Mouse (Mus musculus): ENCODE data around the gene Sap25. TPM values are rescaled to one million over a fixed set of nuclear protein-coding genes. Genes with fewer than 3 reads are reported as not detected.

The Sap25 gene
- total RNA-seq, 2 experiments from 2014 or later: 4.1 to 5.4 TPM

DNA sequence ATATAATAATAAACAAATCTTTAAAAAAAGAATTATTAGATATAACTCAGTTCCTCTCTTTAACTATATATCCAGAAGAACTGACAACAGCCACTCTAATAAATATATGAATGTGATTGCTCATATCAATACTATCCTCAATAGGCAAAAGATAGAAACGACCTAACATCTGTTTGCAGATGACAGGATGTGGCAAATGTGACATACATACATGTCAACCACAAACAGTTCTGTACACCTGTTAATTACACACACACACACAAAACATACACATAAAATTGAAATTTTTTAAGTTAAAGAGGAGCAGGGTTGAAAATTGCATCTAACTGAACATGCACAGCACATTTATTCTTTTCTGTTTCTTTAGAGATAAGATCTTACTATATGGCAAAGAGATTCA, 50.7 kb downstream of the Sap25 start:
- DNase-seq (ENCODE audit: low spot score in 2 of 2): no peak

Other genes starting within 250 kb of the Sap25 start
- not detected for gene Zan, start 164.3 kb upstream of the Sap25 start, total RNA-seq (2021)
- 10 to 100 TPM; 23.5 to 24.7 TPM for gene Pop7, start 138.8 kb upstream of the Sap25 start, total RNA-seq (2021)
- gene Gigyf1, start 122.8 kb upstream of the Sap25 start, total RNA-seq (2021): 10 to 100 TPM; 27.6 to 36.4 TPM
- gene Epo, start 108.1 kb upstream of the Sap25 start, total RNA-seq (2021): not detected
- gene Gnb2, start 107.8 kb upstream of the Sap25 start, total RNA-seq (2021): 100 to 1,000 TPM; 517 to 525 TPM
- gene Actl6b, start 87.8 kb upstream of the Sap25 start, total RNA-seq (2021): 1 to 10 TPM; 2.5 to 4.9 TPM
- gene Tfr2, start 71.5 kb upstream of the Sap25 start, total RNA-seq (2021): 1 to 10 TPM; 1.8 to 2.7 TPM
- 10 to 100 TPM; 41.3 to 43.6 TPM for gene Mospd3, start 40.3 kb upstream of the Sap25 start, total RNA-seq (2021)
- 100 to 1,000 TPM; 667 to 880 TPM for gene Pcolce, start 27.6 kb upstream of the Sap25 start, total RNA-seq (2021)
- gene Fbxo24, start 12.3 kb upstream of the Sap25 start, total RNA-seq (2021): 1 to 10 TPM in 1 of 2 experiments, under 1 TPM in 1; 0.93 to 1.3 TPM
- 10 to 100 TPM; 30.3 to 32.7 TPM for gene Lrch4, start 12.2 kb upstream of the Sap25 start, total RNA-seq (2021)
- 10 to 100 TPM; 10.7 to 11.3 TPM for gene Gm20605, start 12.2 kb upstream of the Sap25 start, total RNA-seq (2021)
- 10 to 100 TPM in 1 of 2 experiments, 1 to 10 TPM in 1; 6.7 to 27.5 TPM for gene Irs3, start 4.4 kb downstream of the Sap25 start, total RNA-seq (2021)
- 10 to 100 TPM; 25.3 to 28.8 TPM for gene Agfg2, start 43.4 kb downstream of the Sap25 start, total RNA-seq (2021)
- gene Nyap1, start 100.3 kb downstream of the Sap25 start, total RNA-seq (2021): 1 to 10 TPM; 4.2 to 4.7 TPM
- 10 to 100 TPM; 72.5 to 80.5 TPM for gene Tsc22d4, start 104.4 kb downstream of the Sap25 start, total RNA-seq (2021)
- 10 to 100 TPM; 23.7 to 24.6 TPM for gene Ppp1r35, start 137.5 kb downstream of the Sap25 start, total RNA-seq (2021)
- gene Mepce, start 146.3 kb downstream of the Sap25 start, total RNA-seq (2021): 10 to 100 TPM; 39.9 to 44.6 TPM
- gene Zcwpw1, start 146.5 kb downstream of the Sap25 start, total RNA-seq (2021): 1 to 10 TPM; 2.3 to 2.4 TPM
- gene Pilra, start 194.9 kb downstream of the Sap25 start, total RNA-seq (2021): 1 to 10 TPM; 2.6 to 4.3 TPM
- 1 to 10 TPM; 1.8 to 2.9 TPM for gene Pilrb1, start 216.8 kb downstream of the Sap25 start, total RNA-seq (2021)
- gene Pilrb2, start 230.5 kb downstream of the Sap25 start, total RNA-seq (2021): 1 to 10 TPM; 1.1 to 2.5 TPM

All from adrenal gland, adult 18-20 months (tissue).